In the genomic region with DNA sequence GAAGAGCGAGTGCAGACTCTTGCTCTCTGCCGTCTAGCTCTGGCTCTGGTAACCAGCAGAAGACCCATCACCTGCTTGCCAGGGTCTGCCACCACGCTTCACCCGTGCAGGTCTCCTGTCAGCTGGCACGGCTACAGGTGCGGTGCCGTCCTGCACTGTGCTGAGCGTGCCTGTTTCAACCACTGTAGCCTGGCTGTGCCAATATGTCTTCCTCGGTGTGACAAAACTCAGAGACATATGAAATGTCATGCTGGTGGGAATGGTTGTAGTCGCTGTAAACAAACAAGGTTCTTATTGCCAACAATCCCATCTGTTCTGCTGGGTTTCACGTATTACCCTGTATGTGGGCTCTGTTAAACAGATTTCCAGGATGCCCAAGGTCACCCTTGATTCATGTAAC, we compare ENCODE assay signal across 26 mouse cellular contexts.
DNase-seq lines count a peak whose midpoint lies in the region; ATAC-seq and TF ChIP-seq lines count a peak whose summit lies in the region.
"Had no signal": no experiment of that assay in that cellular context is flagged by ENCODE, and none has a peak within 500 bp of the region (broad histone marks: within the 10 kb centered on the region; RNA-seq: fewer than 3 reads in every experiment).

No protein-coding gene starts in this region.

- H3K27me3 ChIP-seq in intestine, embryonic 14.5 days (replicated peaks; ENCODE audit: control insufficient read depth, insufficient read depth, low read length) = no peaks in the 10 kb centered on the region
- no peaks in the 10 kb centered on the region for H3K27me3 ChIP-seq in intestine, embryonic 15.5 days (replicated peaks)
- H3K27me3 ChIP-seq in midbrain, postnatal 0 days (ENCODE audit: insufficient read depth, low read length) = no peaks in the 10 kb centered on the region
- no peaks in the 10 kb centered on the region for H3K27me3 ChIP-seq in midbrain, embryonic 15.5 days (replicated peaks)
- H3K27me3 ChIP-seq: heart, embryonic 15.5 days had no signal

- no peak for ATAC-seq in cerebellum, adult (ENCODE audit: insufficient number of reproducible peaks, low FRiP score, low TSS enrichment)
- ATAC-seq in intestine, embryonic 14.5 days (replicated peaks; ENCODE audit: low FRiP score, low TSS enrichment, low read depth) = no peak
- ATAC-seq in intestine, embryonic 15.5 days = no peak
- no peak for ATAC-seq in midbrain, postnatal 0 days (ENCODE audit: low FRiP score)
- no peak for ATAC-seq in midbrain, embryonic 15.5 days (replicated peaks)
- ATAC-seq: activated CD4-positive, CD25-positive, alpha-beta regulatory T cell, adult 4 months; CD4-positive, CD25-positive, alpha-beta regulatory T cell, adult 4 months; hindbrain, embryonic 16.5 days; midbrain, embryonic 13.5 days had no signal

- no peak overlapping the region for H3K9ac ChIP-seq in intestine, embryonic 14.5 days (ENCODE audit: low read length)
- H3K9ac ChIP-seq in intestine, embryonic 15.5 days = no peak overlapping the region
- no peak overlapping the region for H3K9ac ChIP-seq in midbrain, postnatal 0 days (replicated peaks; ENCODE audit: low read length, poor library complexity, severe bottlenecking)
- no peak overlapping the region for H3K9ac ChIP-seq in midbrain, embryonic 15.5 days
- H3K9ac ChIP-seq: heart, embryonic 15.5 days; midbrain, embryonic 13.5 days had no signal

- TF ChIP-seq CTCF in midbrain, postnatal 0 days (IDR thresholded peaks at IDR 0.05) = no peak

- peak; percentile 5 for DNase-seq in cerebellum, adult 11 months
- peak; percentile 42 for DNase-seq in intestine, embryonic 14.5 days (ENCODE audit: low spot score)
- peak; percentile 36 for DNase-seq in midbrain, postnatal 0 days (ENCODE audit: low spot score)
- DNase-seq in gastrocnemius, postnatal 14 days = no peak
- DNase-seq in testis, postnatal 10 days (ENCODE audit: low spot score) = no peak
- DNase-seq: adrenal gland, postnatal 10 days; gastrocnemius, postnatal 10 days; heart, postnatal 4 days; kidney, adult 2 months; kidney, postnatal 14 days; lung, adult 18-20 months; lung, postnatal 14 days; right cerebral cortex, postnatal 25 days; thymus, adult 18-20 months; thymus, postnatal 4 days had no signal

- H3K4me3 ChIP-seq in intestine, embryonic 14.5 days (ENCODE audit: low read depth, low read length) = no peak overlapping the region
- H3K4me3 ChIP-seq in intestine, embryonic 15.5 days (replicated peaks) = no peak overlapping the region
- H3K4me3 ChIP-seq in midbrain, postnatal 0 days (ENCODE audit: low read depth, low read length) = no peak overlapping the region
- H3K4me3 ChIP-seq in midbrain, embryonic 15.5 days = no peak overlapping the region
- H3K4me3 ChIP-seq: heart, embryonic 15.5 days; left cerebral cortex, adult 2 months; midbrain, embryonic 13.5 days; myocyte had no signal

- no peaks in the 10 kb centered on the region for H3K9me3 ChIP-seq in intestine, embryonic 14.5 days (ENCODE audit: control insufficient read depth, low read length)
- no peaks in the 10 kb centered on the region for H3K9me3 ChIP-seq in intestine, embryonic 15.5 days
- no peaks in the 10 kb centered on the region for H3K9me3 ChIP-seq in midbrain, postnatal 0 days (ENCODE audit: low read length)
- no peaks in the 10 kb centered on the region for H3K9me3 ChIP-seq in midbrain, embryonic 15.5 days
- H3K9me3 ChIP-seq: heart, embryonic 15.5 days; midbrain, embryonic 13.5 days had no signal

- WGBS in intestine, embryonic 14.5 days = 83% methylated on average over 11 of the region's 11 CpGs
- WGBS in intestine, embryonic 15.5 days = 82% methylated on average over 11 of the region's 11 CpGs
- WGBS in midbrain, postnatal 0 days = 88% methylated on average over 11 of the region's 11 CpGs
- 91% methylated on average over 11 of the region's 11 CpGs for whole genome bisulfite sequencing in midbrain, embryonic 15.5 days

- intact Hi-C loops in gastrocnemius, postnatal 14 days (cut with DNase I; ENCODE audit: low total_unique reads) = no loop called here

- H3K36me3 ChIP-seq in intestine, embryonic 14.5 days (ENCODE audit: control insufficient read depth, insufficient read depth, low read length) = no peaks in the 10 kb centered on the region
- no peaks in the 10 kb centered on the region for H3K36me3 ChIP-seq in intestine, embryonic 15.5 days
- H3K36me3 ChIP-seq in midbrain, postnatal 0 days (ENCODE audit: insufficient read depth, low read length) = no peaks in the 10 kb centered on the region
- H3K36me3 ChIP-seq in midbrain, embryonic 15.5 days (replicated peaks) = no peaks in the 10 kb centered on the region
- H3K36me3 ChIP-seq: heart, embryonic 15.5 days; midbrain, embryonic 13.5 days had no signal

- H3K27ac ChIP-seq in intestine, embryonic 14.5 days (ENCODE audit: low read depth) = no peak overlapping the region
- H3K27ac ChIP-seq in intestine, embryonic 15.5 days = no peak overlapping the region
- H3K27ac ChIP-seq in midbrain, postnatal 0 days (ENCODE audit: low read depth, low read length) = no peak overlapping the region
- no peak overlapping the region for H3K27ac ChIP-seq in midbrain, embryonic 15.5 days
- H3K27ac ChIP-seq: heart, embryonic 15.5 days; left cerebral cortex, adult 2 months; midbrain, embryonic 13.5 days had no signal

- no peak overlapping the region for H3K4me2 ChIP-seq in intestine, embryonic 14.5 days (ENCODE audit: low read length)
- H3K4me2 ChIP-seq in intestine, embryonic 15.5 days (replicated peaks) = no peak overlapping the region
- H3K4me2 ChIP-seq in midbrain, postnatal 0 days (ENCODE audit: low read depth, low read length, poor library complexity, severe bottlenecking) = no peak overlapping the region
- no peak overlapping the region for H3K4me2 ChIP-seq in midbrain, embryonic 15.5 days
- H3K4me2 ChIP-seq: heart, embryonic 15.5 days; liver, embryonic 11.5 days; midbrain, embryonic 13.5 days had no signal

- H3K4me1 ChIP-seq in intestine, embryonic 14.5 days (replicated peaks; ENCODE audit: control insufficient read depth, insufficient read depth, low read length) = no peaks in the 10 kb centered on the region
- no peaks in the 10 kb centered on the region for H3K4me1 ChIP-seq in intestine, embryonic 15.5 days (replicated peaks)
- no peaks in the 10 kb centered on the region for H3K4me1 ChIP-seq in midbrain, postnatal 0 days (ENCODE audit: insufficient read depth, low read length)
- H3K4me1 ChIP-seq in midbrain, embryonic 15.5 days = no peaks in the 10 kb centered on the region
- H3K4me1 ChIP-seq: midbrain, embryonic 13.5 days had no signal

Comparison
In these comparisons a context has a peak if more than half of its experiments do, and no peak if none do; other contexts are left out.
1. DNase-seq: peak in cerebellum, adult 11 months (single experiment), intestine, embryonic 14.5 days (single experiment) and midbrain, postnatal 0 days (single experiment); none in gastrocnemius, postnatal 14 days (single experiment) and testis, postnatal 10 days (single experiment).